Mouse (Mus musculus) forebrain, embryonic 13.5 days (tissue): Measurements from ENCODE around the gene Tent2. TPM values are rescaled to one million over a fixed set of nuclear protein-coding genes. Genes with fewer than 3 reads are reported as not detected.

ENCODE experiments used
- polyA plus RNA-seq: library from polyadenylated mRNA; unstranded; fragments of >200 nt; fragmentation: Nextera tagmentation; extraction: Ambion mirVana; gene quantifications from 2 replicates; pipeline ENCODE4 v1.2.1, GENCODE M21; 2015

The Tent2 gene
- polyA plus RNA-seq, 1 experiment from 2014 or later = 46.6 TPM

Other genes with a start within 250 kb of the Tent2 start
- 0.04 and 0.06 TPM in 2 replicates for gene Cmya5, start 47.7 kb downstream of the Tent2 start, polyA plus RNA-seq
- 9.9 and 10.2 TPM in 2 replicates for gene Homer1, start 107.2 kb upstream of the Tent2 start, polyA plus RNA-seq